Mouse (Mus musculus): ENCODE data around the gene Arr3.

DNA sequence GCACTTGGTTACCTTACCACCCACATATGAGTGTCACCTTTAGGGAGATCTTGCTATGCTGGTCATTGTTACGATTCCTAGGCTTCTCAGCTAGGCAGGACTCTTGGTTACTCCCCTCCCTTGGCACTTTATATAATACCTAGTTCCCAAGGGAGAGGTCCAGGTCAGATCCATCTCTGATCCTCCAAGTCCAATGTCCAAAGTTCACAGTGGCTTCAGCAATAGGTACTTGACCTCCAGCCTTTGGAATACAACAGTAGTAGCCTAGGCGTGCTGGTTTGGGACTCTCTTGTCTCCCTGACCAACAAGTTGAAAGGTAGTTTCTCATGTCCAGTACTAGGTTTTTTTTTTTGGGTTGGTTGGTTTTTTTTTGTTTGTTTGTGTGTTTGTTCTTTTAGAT, 23.8 kb downstream of the Arr3 start:
- no peak for TF ChIP-seq CTCF (IDR thresholded peaks at IDR 0.05)
- no peak for TF ChIP-seq POLR2A (IDR thresholded peaks at IDR 0.05; ENCODE audit: insufficient read depth, low read depth, low read length)

Measured in heart, adult 2 months (tissue).